Mouse (Mus musculus) MEL (cell line): ENCODE results near the gene Slc25a41. TPM values are rescaled to one million over a fixed set of nuclear protein-coding genes. Genes with fewer than 3 reads are reported as not detected.

Experiments used
- DNase-seq: peaks from one replicate; pipeline ENCODE4 v3.0.0; 2011; ENCODE audit warnings: low read depth, low spot score
- H3K27ac ChIP-seq: 2 replicates; pipeline ENCODE4 v1.5.1; 2012; ENCODE audit warnings: low read depth, mild to moderate bottlenecking, control low read depth, low read length, moderate library complexity; ENCODE audit not compliant: control insufficient read depth
- H3K27me3 ChIP-seq, 2 experiments: fragments of 150-350 bp in 1 of 2; sonication (generic) in 1 of 2; 2 replicates each; pipeline ENCODE4 v1.6.1; 2012; ENCODE audit warnings: low read length in 2 of 2, mild to moderate bottlenecking in 2 of 2, improper control_type of control experiment in 1 of 2, moderate library complexity in 1 of 2; ENCODE audit not compliant: insufficient read depth in 2 of 2, control insufficient read depth in 1 of 2
- H3K36me3 ChIP-seq, 2 experiments: 2 replicates each; pipeline ENCODE4 v1.6.1; 2012 to 2014; ENCODE audit warnings: low read length in 2 of 2, improper control_type of control experiment in 1 of 2, inconsistent platforms in 1 of 2, mild to moderate bottlenecking in 1 of 2; ENCODE audit not compliant: insufficient read depth in 2 of 2, control insufficient read depth in 1 of 2
- H3K4me1 ChIP-seq, 2 experiments: fragments of 150-350 bp in 1 of 2; sonication (generic) in 1 of 2; 2 replicates each; pipeline ENCODE4 v1.6.1; 2012; ENCODE audit warnings: low read length in 2 of 2, improper control_type of control experiment in 1 of 2, mild to moderate bottlenecking in 1 of 2; ENCODE audit not compliant: insufficient read depth in 2 of 2, control insufficient read depth in 1 of 2
- H3K4me3 ChIP-seq, 2 experiments: fragments of 150-350 bp in 1 of 2; sonication (generic) in 1 of 2; 2 replicates each; pipeline ENCODE4 v1.5.1; 2012; ENCODE audit warnings: low read depth in 2 of 2, low read length in 2 of 2, mild to moderate bottlenecking in 2 of 2, moderate library complexity in 2 of 2, control low read depth in 1 of 2, improper control_type of control experiment in 1 of 2; ENCODE audit not compliant: control insufficient read depth in 1 of 2, insufficient read depth in 1 of 2
- H3K79me2 ChIP-seq: 2 replicates; pipeline ENCODE4 v1.6.1; 2012; ENCODE audit warnings: mild to moderate bottlenecking, low read length, moderate library complexity; ENCODE audit not compliant: control insufficient read depth, poor library complexity, insufficient read depth
- H3K9ac ChIP-seq: 2 replicates; pipeline ENCODE4 v1.6.1; 2012; ENCODE audit warnings: low read depth, mild to moderate bottlenecking, control low read depth, low read length, moderate library complexity; ENCODE audit not compliant: control insufficient read depth, poor library complexity, severe bottlenecking
- H3K9me3 ChIP-seq: fragments of 150-350 bp; sonication (generic); replicated peaks from 2 replicates; pipeline ENCODE4 v1.6.1; 2012; ENCODE audit warnings: mild to moderate bottlenecking, low read length, improper control_type of control experiment, moderate library complexity; ENCODE audit not compliant: insufficient read depth
- BHLHE40 ChIP-seq: IDR thresholded peaks from 2 replicates; pipeline ENCODE4 v1.6.1; 2012; ENCODE audit warnings: low read depth, mild to moderate bottlenecking, inconsistent platforms, low read length, improper control_type of control experiment, borderline replicate concordance
- CHD1 ChIP-seq: IDR thresholded peaks from 2 replicates; pipeline ENCODE4 v1.6.1; 2012; ENCODE audit warnings: low read depth, mild to moderate bottlenecking, inconsistent platforms, low read length, improper control_type of control experiment
- CHD2 ChIP-seq: IDR thresholded peaks from 2 replicates; pipeline ENCODE4 v1.6.1; 2011; ENCODE audit warnings: low read length, improper control_type of control experiment
- CTCF ChIP-seq, 3 experiments: IDR thresholded peaks in 2 of 3; conservative IDR thresholded peaks in 1 of 3; 2 replicates each; pipeline ENCODE4 v1.5.1; 2011 to 2012; ENCODE audit warnings: low read length in 3 of 3, low read depth in 2 of 3, mild to moderate bottlenecking in 2 of 3, improper control_type of control experiment in 1 of 3, inconsistent platforms in 1 of 3, mixed read lengths in 1 of 3, moderate library complexity in 1 of 3; ENCODE audit not compliant: control insufficient read depth in 1 of 3, insufficient read depth in 1 of 3, poor library complexity in 1 of 3, severe bottlenecking in 1 of 3
- E2F4 ChIP-seq: IDR thresholded peaks from 2 replicates; pipeline ENCODE4 v1.6.1; 2011; ENCODE audit warnings: low read depth, low read length, improper control_type of control experiment, borderline replicate concordance
- ELF1 ChIP-seq: IDR thresholded peaks from 2 replicates; pipeline ENCODE4 v1.6.1; 2014; ENCODE audit warnings: low read depth, mild to moderate bottlenecking, inconsistent platforms, low read length, improper control_type of control experiment, moderate library complexity
- EP300 ChIP-seq, 2 experiments: IDR thresholded peaks; 2 replicates each; pipeline ENCODE4 v1.6.1; 2011; ENCODE audit warnings: improper control_type of control experiment in 2 of 2, low read length in 2 of 2, low read depth in 1 of 2, mild to moderate bottlenecking in 1 of 2
- GABPA ChIP-seq: IDR thresholded peaks from 2 replicates; pipeline ENCODE4 v1.6.1; 2012; ENCODE audit warnings: low read depth, mild to moderate bottlenecking, inconsistent platforms, low read length, improper control_type of control experiment, moderate library complexity
- MEF2A ChIP-seq: IDR thresholded peaks from 2 replicates; pipeline ENCODE4 v1.6.1; 2014; ENCODE audit warnings: low read depth, mild to moderate bottlenecking, inconsistent platforms, low read length, improper control_type of control experiment; ENCODE audit not compliant: poor library complexity, insufficient replicate concordance, severe bottlenecking; ENCODE audit errors: extremely low read depth
- MXI1 ChIP-seq: IDR thresholded peaks from 2 replicates; pipeline ENCODE4 v1.6.1; 2011; ENCODE audit warnings: mild to moderate bottlenecking, low read depth, low read length, improper control_type of control experiment
- MYC ChIP-seq: IDR thresholded peaks from 2 replicates; pipeline ENCODE4 v1.6.1; 2011; ENCODE audit warnings: low read depth, mild to moderate bottlenecking, low read length, improper control_type of control experiment, moderate library complexity
- POLR2A ChIP-seq, 2 experiments: IDR thresholded peaks; 2 replicates each; pipeline ENCODE4 v1.6.1; 2011 to 2012; ENCODE audit warnings: low read length in 2 of 2, mild to moderate bottlenecking in 2 of 2, control low read depth in 1 of 2, improper control_type of control experiment in 1 of 2, low read depth in 1 of 2, moderate library complexity in 1 of 2; ENCODE audit not compliant: control insufficient read depth in 1 of 2, insufficient read depth in 1 of 2, poor library complexity in 1 of 2
- POLR2AphosphoS2 ChIP-seq: IDR thresholded peaks from 2 replicates; pipeline ENCODE4 v1.6.1; 2011; ENCODE audit warnings: low read length, improper control_type of control experiment
- POLR2AphosphoS5 ChIP-seq: IDR thresholded peaks from 2 replicates; pipeline ENCODE4 v1.6.1; 2012; ENCODE audit warnings: low read depth, borderline replicate concordance, mild to moderate bottlenecking, inconsistent platforms, low read length, moderate library complexity, mixed read lengths
- RCOR1 ChIP-seq: IDR thresholded peaks from 2 replicates; pipeline ENCODE4 v1.6.1; 2012; ENCODE audit warnings: low read depth, mild to moderate bottlenecking, inconsistent platforms, low read length, improper control_type of control experiment
- SIN3A ChIP-seq: IDR thresholded peaks from 2 replicates; pipeline ENCODE4 v1.6.1; 2012; ENCODE audit warnings: low read length, improper control_type of control experiment, inconsistent platforms
- TCF12 ChIP-seq: IDR thresholded peaks from 2 replicates; pipeline ENCODE4 v1.6.1; 2014; ENCODE audit warnings: low read depth, mild to moderate bottlenecking, inconsistent platforms, low read length, improper control_type of control experiment, moderate library complexity
- ZC3H11A ChIP-seq: IDR thresholded peaks from 2 replicates; pipeline ENCODE4 v1.6.1; 2012; ENCODE audit warnings: low read depth, mild to moderate bottlenecking, inconsistent platforms, low read length, improper control_type of control experiment
- ZKSCAN1 ChIP-seq: IDR thresholded peaks from 2 replicates; pipeline ENCODE4 v1.6.1; 2012; ENCODE audit warnings: low read depth, mild to moderate bottlenecking, inconsistent platforms, low read length, improper control_type of control experiment, moderate library complexity
- ZNF384 ChIP-seq: IDR thresholded peaks from 2 replicates; pipeline ENCODE4 v1.6.1; 2012; ENCODE audit warnings: low read depth, mild to moderate bottlenecking, inconsistent platforms, low read length, improper control_type of control experiment
- polyA plus RNA-seq, 2 experiments: library from polyadenylated mRNA; stranded (reverse) in 1 of 2; unstranded in 1 of 2; fragments of >175 nt in 1 of 2; fragments of >200 nt in 1 of 2; gene quantifications; 2 replicates each; pipeline versions ENCODE4 v1.2.1 to v1.2.4; 2012; ENCODE audit warnings: low replicate concordance in 2 of 2, low read depth in 1 of 2; ENCODE audit not compliant: insufficient read length in 2 of 2, insufficient read depth in 1 of 2, missing spikeins in 1 of 2
- total RNA-seq: library from RNA; depleted of rRNA; stranded (reverse); fragments of 300-350 nt; gene quantifications from 2 replicates; pipeline ENCODE4 v1.2.3, GENCODE M21; 2012

Slc25a41 gene
- total and polyA plus RNA-seq, 3 experiments: 0.08 to 0.15 TPM; not detected in 1

DNA sequence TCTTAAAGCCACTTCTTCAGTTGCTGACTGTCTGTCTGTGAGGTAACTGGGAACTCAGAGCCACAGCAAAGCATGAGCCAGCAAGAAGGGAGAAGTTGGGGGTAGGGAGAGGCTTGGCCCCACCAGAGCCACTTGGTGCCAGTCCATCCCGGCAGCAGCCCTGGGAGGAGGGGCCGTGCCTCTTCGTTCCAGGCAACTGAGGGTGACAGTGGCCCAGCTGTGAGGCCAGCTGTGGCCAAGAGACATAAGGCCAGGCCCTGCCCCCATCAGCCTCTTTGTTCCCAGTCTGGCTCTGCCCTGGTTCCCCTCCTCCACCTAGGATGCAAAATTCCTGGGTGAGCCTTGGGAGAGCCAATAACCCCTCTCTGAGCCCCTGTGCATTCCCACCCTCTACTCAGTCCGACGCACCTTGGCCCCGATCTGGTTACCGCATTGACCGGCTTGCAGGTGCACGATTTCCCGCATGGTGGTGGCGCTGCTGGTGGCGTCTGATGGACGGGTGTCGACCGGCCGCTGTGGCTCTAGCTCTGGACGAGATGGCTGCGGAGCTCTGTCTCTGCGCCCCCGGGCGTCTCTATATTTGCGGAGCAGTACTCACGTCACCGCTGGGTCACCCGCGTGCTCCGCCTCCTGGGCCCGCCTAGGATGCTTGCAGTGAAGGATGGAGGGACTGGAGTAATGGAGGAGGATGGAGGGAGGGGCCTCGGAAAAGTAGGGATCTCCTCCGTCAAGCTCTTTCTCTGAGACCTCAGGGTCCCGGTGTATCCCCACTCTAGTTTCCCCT lies 45.8 kb upstream of the Slc25a41 start, which contains the start of gene Tubb4a:
Tubb4a (minus strand) TSS at position 734 of the 784 bp plus-strand sequence.
- Histone ChIP-seq H3K79me2 (no peaks in the 10 kb centered on the region), H3K27me3 (no peaks in the 10 kb centered on the region), H3K36me3 (no peaks in the 10 kb centered on the region), H3K4me3 (no peak within 1 kb of the TSS), H3K9ac (no peak within 1 kb of the TSS), H3K4me1 (no peaks in the 10 kb centered on the region), H3K9me3 (no peaks in the 10 kb centered on the region), H3K27ac (no peak within 1 kb of the TSS)
- TF ChIP-seq POLR2AphosphoS5: no peak
- TF ChIP-seq E2F4: no peak
- no peak for TF ChIP-seq ELF1
- TF ChIP-seq CHD1: no peak
- TF ChIP-seq MXI1: no peak
- no peak for TF ChIP-seq EP300 (IDR thresholded peaks at IDR 0.05; ENCODE audit: low read depth in 1 of 2, low read length in 2 of 2)
- TF ChIP-seq POLR2A (IDR thresholded peaks at IDR 0.05; ENCODE audit: control insufficient read depth in 1 of 2, insufficient read depth in 1 of 2, low read depth in 1 of 2, low read length in 2 of 2, poor library complexity in 1 of 2): no peak
- TF ChIP-seq TCF12: no peak
- no peak for TF ChIP-seq MEF2A
- no peak for TF ChIP-seq ZNF384
- TF ChIP-seq CTCF (IDR thresholded peaks at IDR 0.05 in 2 of 3, conservative IDR thresholded peaks at IDR 0.05 in 1 of 3; ENCODE audit: control insufficient read depth in 1 of 3, insufficient read depth in 1 of 3, low read depth in 2 of 3, low read length in 3 of 3, poor library complexity in 1 of 3, severe bottlenecking in 1 of 3): no peak
- TF ChIP-seq RCOR1: no peak
- no peak for DNase-seq

DNA sequence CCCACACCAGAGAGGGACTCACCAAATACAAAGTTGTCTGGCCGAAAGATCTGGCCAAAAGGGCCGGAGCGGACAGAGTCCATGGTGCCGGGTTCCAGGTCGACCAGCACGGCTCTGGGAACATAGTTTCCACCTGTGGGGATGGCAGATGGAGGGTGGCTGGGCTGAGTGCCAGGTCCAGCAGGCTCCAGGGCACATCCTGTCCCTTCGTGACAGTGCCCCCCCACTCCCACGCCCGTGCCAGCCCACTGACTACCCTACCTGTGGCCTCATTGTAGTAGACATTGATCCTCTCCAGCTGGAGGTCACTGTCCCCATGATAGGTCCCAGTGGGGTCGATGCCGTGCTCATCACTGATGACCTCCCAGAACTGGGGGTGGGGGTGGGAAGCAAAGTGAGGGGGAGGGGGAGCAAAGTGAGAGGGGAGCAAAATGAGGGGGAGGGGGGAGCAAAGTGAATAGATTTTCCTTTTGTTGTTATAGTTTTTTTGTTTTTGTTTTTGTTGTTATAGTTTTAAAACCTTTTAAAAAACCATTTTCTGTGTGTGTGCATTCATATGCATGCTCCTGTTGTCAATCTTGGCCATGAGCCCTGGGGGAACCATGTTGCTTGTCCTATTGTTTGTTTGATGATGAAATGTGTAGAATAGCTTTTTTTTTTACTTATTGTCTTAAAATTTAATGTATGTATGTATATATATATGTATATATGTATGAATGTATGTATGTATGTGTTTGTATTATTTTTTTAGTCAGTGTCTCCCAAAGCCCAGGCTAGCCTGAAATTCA lies 44.7 kb upstream of the Slc25a41 start:
- Histone ChIP-seq H3K36me3 (no peaks in the 10 kb centered on the region), H3K79me2 (no peaks in the 10 kb centered on the region), H3K9me3 (no peaks in the 10 kb centered on the region), H3K27me3 (no peaks in the 10 kb centered on the region), H3K4me3 (no peak overlapping the region), H3K4me1 (no peaks in the 10 kb centered on the region), H3K9ac (no peak overlapping the region), H3K27ac (no peak overlapping the region)
- TF ChIP-seq MYC (no peak), CHD2 (no peak), POLR2AphosphoS2 (no peak), SIN3A (no peak), GABPA (no peak), BHLHE40 (no peak), EP300 (IDR thresholded peaks at IDR 0.05; ENCODE audit: low read depth in 1 of 2, low read length in 2 of 2) (no peak), ZC3H11A (no peak), RCOR1 (no peak), ZKSCAN1 (no peak), CTCF (IDR thresholded peaks at IDR 0.05 in 2 of 3, conservative IDR thresholded peaks at IDR 0.05 in 1 of 3; ENCODE audit: control insufficient read depth in 1 of 3, insufficient read depth in 1 of 3, low read depth in 2 of 3, low read length in 3 of 3, poor library complexity in 1 of 3, severe bottlenecking in 1 of 3) (no peak)
- DNase-seq: no peak
